Mouse (Mus musculus): ENCODE data around the gene Pi16. TPM values are rescaled to one million over a fixed set of nuclear protein-coding genes. Genes with fewer than 3 reads are reported as not detected.
"Not testable (repeated sequence)": the region's sequence is repeated elsewhere in the genome, so short reads cannot be mapped to it uniquely, and the experiment has no call there.

Gene Pi16
- 0.14 TPM in 2 replicates for polyA plus RNA-seq (2014; fragmentation: Nextera tagmentation; extraction: Ambion mirVana)

DNA sequence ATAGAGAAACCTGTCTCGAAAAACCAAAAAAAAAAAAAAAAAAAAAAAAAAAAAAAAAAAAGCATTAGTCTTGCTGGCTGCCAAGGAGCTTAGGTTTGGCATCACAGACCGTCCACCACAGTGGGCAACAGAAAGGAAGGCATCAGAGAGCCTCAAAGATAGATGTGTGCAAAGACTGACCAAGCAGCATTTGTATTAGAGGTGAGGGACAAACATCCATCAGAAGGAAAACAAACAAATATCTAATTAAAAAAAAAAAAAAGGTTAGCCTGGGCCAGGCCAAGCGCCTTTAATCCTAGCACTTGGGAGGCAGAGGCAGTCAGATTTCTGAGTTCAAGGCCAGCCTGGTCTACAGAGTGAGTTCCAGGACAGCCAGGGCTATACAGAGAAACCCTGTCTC lies at the start of gene Pi16:
Gene Pi16, plus strand, starts transcription at position 301 of the 400 bp plus-strand sequence.
- 77% methylated on average over 3 of the region's 3 CpGs for WGBS
- not testable (repeated sequence) for H3K36me3 ChIP-seq (ENCODE audit: insufficient read depth); DNase-seq; H3K27ac ChIP-seq (ENCODE audit: low read depth); ATAC-seq (ENCODE audit: insufficient read depth); H3K9ac ChIP-seq; H3K4me2 ChIP-seq; H3K9me3 ChIP-seq (ENCODE audit: low read depth, low read length); H3K4me1 ChIP-seq (ENCODE audit: insufficient read depth); H3K4me3 ChIP-seq (ENCODE audit: low read depth, low read length)
- H3K27me3 ChIP-seq (ENCODE audit: insufficient read depth, low read length), result peaks cover 18% of the 10 kb centered on the region

GRCm38 (mm10) chr17:29267931-29268681 lies 49.4 kb upstream of the Pi16 start:
- Histone ChIP-seq H3K4me3 (ENCODE audit: low read depth, low read length) (peak overlapping the region; percentile 77), H3K27ac (ENCODE audit: low read depth) (peak overlapping the region; percentile 89), H3K36me3 (ENCODE audit: insufficient read depth) (no peaks in the 10 kb centered on the region), H3K9ac (peak overlapping the region; percentile 88), H3K4me1 (ENCODE audit: insufficient read depth) (0 out of 2 replicates have a peak, but pooled peaks cover 6% of the 10 kb centered on the region), H3K27me3 (ENCODE audit: insufficient read depth, low read length) (no peaks in the 10 kb centered on the region), H3K9me3 (ENCODE audit: low read depth, low read length) (no peaks in the 10 kb centered on the region), H3K4me2 (peak overlapping the region; percentile 62)
- 54% methylated on average over 6 of the region's 6 CpGs for WGBS
- ATAC-seq (ENCODE audit: insufficient read depth) (peak; percentile 38; the same call in 1 of the 2 replicates), DNase-seq (no peak)
- no peak for TF ChIP-seq CTCF (IDR thresholded peaks at IDR 0.05; ENCODE audit: low read depth)

GRCm38 (mm10) chr17:29268682-29269348 lies 48.7 kb upstream of the Pi16 start, which contains the start of gene BC004004:
TSS of gene BC004004 (plus strand) at chr17:29268788.
- H3K27ac ChIP-seq (ENCODE audit: low read depth), result peak within 1 kb of the TSS; percentile 89
- no peaks in the 10 kb centered on the region for H3K27me3 ChIP-seq (ENCODE audit: insufficient read depth, low read length)
- H3K36me3 ChIP-seq (ENCODE audit: insufficient read depth), result no peaks in the 10 kb centered on the region
- H3K9me3 ChIP-seq (ENCODE audit: low read depth, low read length), result no peaks in the 10 kb centered on the region
- peak within 1 kb of the TSS; percentile 88 for H3K9ac ChIP-seq
- peak within 1 kb of the TSS; percentile 62 for H3K4me2 ChIP-seq
- WGBS, result under 1% methylated on average over 61 of the region's 63 CpGs
- H3K4me3 ChIP-seq (ENCODE audit: low read depth, low read length), result peak within 1 kb of the TSS; percentile 77
- peak; percentile 98 for DNase-seq
- TF ChIP-seq CTCF (IDR thresholded peaks at IDR 0.05; ENCODE audit: low read depth), result peak; percentile 73
- H3K4me1 ChIP-seq (ENCODE audit: insufficient read depth), result 0 out of 2 replicates have a peak, but pooled peaks cover 6% of the 10 kb centered on the region
- ATAC-seq (ENCODE audit: insufficient read depth), result peak; percentile 90

DNA sequence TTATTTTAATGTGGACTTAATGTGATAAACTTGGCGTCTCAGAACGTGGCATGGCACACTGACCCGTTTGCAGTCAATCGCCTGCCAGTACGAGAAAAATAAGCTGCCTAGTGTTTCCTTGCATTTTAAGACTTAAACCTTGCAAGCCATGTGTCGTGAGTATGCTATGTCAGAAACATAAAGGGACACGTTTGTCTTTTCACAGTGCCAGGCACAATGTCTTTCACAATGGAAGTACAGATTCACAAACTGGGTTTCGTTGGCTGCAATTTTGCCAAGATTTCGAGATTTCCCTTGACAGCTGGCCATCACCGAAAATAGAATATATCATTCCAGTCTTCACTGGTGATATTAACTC lies 48.2 kb upstream of the Pi16 start:
- no peak for ATAC-seq (ENCODE audit: insufficient read depth)
- peak overlapping the region; percentile 62 for H3K4me2 ChIP-seq

DNA sequence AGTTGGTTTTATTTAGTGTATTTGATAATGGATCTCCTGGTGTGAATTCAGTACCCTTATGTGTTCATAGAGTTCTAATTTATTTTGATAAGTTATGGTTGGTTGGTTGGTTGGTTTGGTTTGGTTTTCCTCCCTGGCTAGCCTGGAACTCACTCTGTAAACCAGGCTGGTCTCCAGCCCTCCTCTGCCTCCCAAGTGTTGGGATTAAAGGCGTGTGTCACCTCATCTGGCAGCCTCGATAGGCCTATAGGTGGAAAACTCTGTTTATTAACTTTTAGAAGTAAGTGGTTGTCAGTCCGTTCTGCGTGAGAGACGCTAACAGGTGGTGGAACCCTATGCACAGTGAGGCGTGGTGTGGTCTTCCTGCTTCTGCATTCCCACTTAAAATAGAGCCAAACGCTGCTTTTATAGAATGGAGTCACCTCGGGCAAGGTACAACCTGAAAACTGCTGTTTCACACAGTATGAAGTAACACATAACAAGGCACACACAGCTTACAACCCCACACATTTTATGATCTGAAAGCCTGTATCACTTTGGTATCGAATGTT lies 47.3 kb upstream of the Pi16 start:
- Histone ChIP-seq H3K36me3 (ENCODE audit: insufficient read depth) (no peaks in the 10 kb centered on the region), H3K9ac (no peak overlapping the region), H3K27me3 (ENCODE audit: insufficient read depth, low read length) (no peaks in the 10 kb centered on the region), H3K4me2 (peak overlapping the region; percentile 62; the same call in 1 of the 2 replicates), H3K9me3 (ENCODE audit: low read depth, low read length) (no peaks in the 10 kb centered on the region), H3K4me1 (ENCODE audit: insufficient read depth) (no peaks in the 10 kb centered on the region), H3K27ac (ENCODE audit: low read depth) (no peak overlapping the region), H3K4me3 (ENCODE audit: low read depth, low read length) (no peak overlapping the region)
- TF ChIP-seq CTCF (IDR thresholded peaks at IDR 0.05; ENCODE audit: low read depth), result no peak
- WGBS, result 89% methylated on average over 9 of the region's 9 CpGs
- no peak for DNase-seq
- no peak for ATAC-seq (ENCODE audit: insufficient read depth)

More for the DNA sequence above, 48.2 kb upstream of the Pi16 start:
- no peak for DNase-seq
- Histone ChIP-seq H3K36me3 (ENCODE audit: insufficient read depth) (no peaks in the 10 kb centered on the region), H3K27ac (ENCODE audit: low read depth) (peak overlapping the region; percentile 89), H3K4me1 (ENCODE audit: insufficient read depth) (0 out of 2 replicates have a peak, but pooled peaks cover 4% of the 10 kb centered on the region), H3K27me3 (ENCODE audit: insufficient read depth, low read length) (no peaks in the 10 kb centered on the region), H3K4me3 (ENCODE audit: low read depth, low read length) (peak overlapping the region; percentile 77), H3K9me3 (ENCODE audit: low read depth, low read length) (no peaks in the 10 kb centered on the region), H3K9ac (peak overlapping the region; percentile 88)
- no peak for TF ChIP-seq CTCF (IDR thresholded peaks at IDR 0.05; ENCODE audit: low read depth)
- WGBS, result 14% methylated on average over 10 of the region's 10 CpGs

GRCm38 (mm10) chr17:29273156-29273555 lies 44.3 kb upstream of the Pi16 start:
- H3K27ac ChIP-seq (ENCODE audit: low read depth), result no peak overlapping the region
- ATAC-seq (ENCODE audit: insufficient read depth), result no peak
- no peaks in the 10 kb centered on the region for H3K36me3 ChIP-seq (ENCODE audit: insufficient read depth)
- no peak overlapping the region for H3K9ac ChIP-seq
- H3K4me2 ChIP-seq, result no peak overlapping the region
- WGBS, result 56% methylated on average over 7 of the region's 7 CpGs
- no peak overlapping the region for H3K4me3 ChIP-seq (ENCODE audit: low read depth, low read length)
- H3K9me3 ChIP-seq (ENCODE audit: low read depth, low read length), result no peaks in the 10 kb centered on the region
- H3K4me1 ChIP-seq (ENCODE audit: insufficient read depth), result no peaks in the 10 kb centered on the region
- no peak for DNase-seq
- TF ChIP-seq CTCF (IDR thresholded peaks at IDR 0.05; ENCODE audit: low read depth), result no peak
- no peaks in the 10 kb centered on the region for H3K27me3 ChIP-seq (ENCODE audit: insufficient read depth, low read length)

DNA sequence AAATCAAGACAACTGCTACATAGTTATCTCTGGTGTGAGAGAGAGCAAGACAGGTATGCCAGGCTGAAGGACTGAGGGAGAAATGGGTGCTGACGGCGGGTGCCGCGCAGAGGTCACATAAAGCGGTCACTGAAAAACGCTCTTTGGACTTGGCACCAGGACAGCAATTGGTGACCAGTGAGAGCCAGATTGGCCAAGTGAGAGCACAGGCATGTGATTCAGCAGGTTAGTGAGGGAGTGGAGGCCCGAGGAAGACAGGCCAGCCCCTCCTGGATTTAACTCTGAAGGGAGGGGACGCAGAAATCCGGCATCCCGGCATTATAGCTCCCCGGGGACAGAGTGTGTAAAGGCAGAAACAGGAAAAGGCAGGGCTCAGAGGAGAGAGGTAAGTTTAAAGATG lies 43.6 kb upstream of the Pi16 start:
- Histone ChIP-seq H3K9me3 (ENCODE audit: low read depth, low read length) (no peaks in the 10 kb centered on the region), H3K4me3 (ENCODE audit: low read depth, low read length) (no peak overlapping the region), H3K27me3 (ENCODE audit: insufficient read depth, low read length) (no peaks in the 10 kb centered on the region), H3K27ac (ENCODE audit: low read depth) (no peak overlapping the region), H3K9ac (no peak overlapping the region), H3K4me1 (ENCODE audit: insufficient read depth) (no peaks in the 10 kb centered on the region), H3K36me3 (ENCODE audit: insufficient read depth) (no peaks in the 10 kb centered on the region), H3K4me2 (no peak overlapping the region)
- DNase-seq, result no peak
- no peak for ATAC-seq (ENCODE audit: insufficient read depth)
- no peak for TF ChIP-seq CTCF (IDR thresholded peaks at IDR 0.05; ENCODE audit: low read depth)
- 81% methylated on average over 11 of the region's 11 CpGs for WGBS

All from lung, embryonic 14.5 days (tissue).